Mouse (Mus musculus) spleen, postnatal 4 days (tissue): Measurements from ENCODE around the gene Lef1.

Experiments
- DNase-seq, 2 experiments: peaks; one replicate each; pipeline ENCODE4 v3.0.0; 2022; ENCODE audit warnings: low spot score in 2 of 2

Gene Lef1

DNA sequence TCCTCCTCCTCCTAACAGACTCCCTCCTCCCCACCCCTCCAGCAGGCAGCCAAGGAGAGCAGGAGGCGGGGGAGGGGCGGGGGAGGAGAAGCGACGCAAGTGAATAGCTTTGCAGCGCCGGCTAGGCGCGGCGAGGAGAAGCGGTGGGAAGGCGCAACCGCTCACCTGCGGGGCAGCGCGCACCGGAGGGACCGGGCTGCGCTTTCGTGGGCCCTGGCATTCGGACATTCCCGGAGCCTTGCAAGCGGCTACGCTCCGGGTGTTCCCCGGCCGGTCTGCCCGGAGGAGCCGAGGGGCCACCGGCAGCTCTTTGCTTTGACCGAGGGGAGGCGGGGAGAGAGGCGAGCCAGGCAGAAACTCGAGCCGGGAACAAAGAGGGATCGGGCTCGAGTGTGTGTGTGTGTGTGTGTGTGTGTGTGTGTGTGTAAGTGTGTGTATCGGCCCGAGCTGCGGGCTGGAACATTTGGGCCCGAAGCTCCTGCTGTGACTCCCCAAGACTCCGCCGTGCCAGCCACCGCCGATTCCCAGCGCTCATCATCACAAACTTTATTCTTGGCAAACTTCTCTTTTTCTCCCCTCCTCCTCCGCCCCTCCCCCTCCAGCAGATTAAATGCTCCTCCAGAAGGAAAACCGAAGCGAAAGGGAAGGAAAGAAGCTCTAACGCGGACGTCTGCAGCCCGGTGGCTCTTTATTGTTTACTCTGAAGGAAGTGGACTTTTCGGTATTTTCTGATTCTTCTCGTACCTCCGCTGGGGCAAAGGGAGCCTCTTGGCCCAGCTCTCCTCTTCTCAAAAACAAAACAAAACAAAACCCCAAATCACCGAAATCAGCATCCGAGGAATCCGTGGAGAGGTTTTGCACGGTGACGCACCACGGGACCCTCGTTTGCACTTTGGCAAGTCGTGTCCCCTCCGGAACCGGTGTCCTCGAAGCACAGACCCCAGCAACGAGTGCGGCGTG, at the start of gene Lef1:
TSS of gene Lef1 (plus strand) at position 281 of the 960 bp plus-strand sequence.
- DNase-seq = peak in 1 of 2 experiments; percentile 63

DNA sequence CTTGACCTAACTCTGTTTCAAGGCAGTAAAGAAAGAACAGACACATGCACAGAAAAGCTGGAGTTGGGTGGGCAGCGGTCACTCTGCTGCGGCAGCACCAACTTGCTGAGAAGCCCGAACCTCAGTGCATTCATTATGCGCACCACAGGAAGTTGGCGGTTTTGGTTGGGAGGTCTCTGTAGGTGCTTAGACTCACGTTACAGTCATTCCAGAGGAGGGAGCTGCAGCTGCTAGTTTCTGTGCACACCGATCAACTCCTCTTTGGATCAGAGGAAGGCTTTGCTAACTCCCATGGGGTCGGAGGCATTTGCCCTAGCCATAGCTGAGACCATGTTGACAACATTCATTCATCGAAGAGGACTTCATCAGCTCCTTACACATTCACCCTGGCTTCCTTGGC, 45.3 kb upstream of the Lef1 start:
- DNase-seq = peak in 1 of 2 experiments; percentile 39

DNA sequence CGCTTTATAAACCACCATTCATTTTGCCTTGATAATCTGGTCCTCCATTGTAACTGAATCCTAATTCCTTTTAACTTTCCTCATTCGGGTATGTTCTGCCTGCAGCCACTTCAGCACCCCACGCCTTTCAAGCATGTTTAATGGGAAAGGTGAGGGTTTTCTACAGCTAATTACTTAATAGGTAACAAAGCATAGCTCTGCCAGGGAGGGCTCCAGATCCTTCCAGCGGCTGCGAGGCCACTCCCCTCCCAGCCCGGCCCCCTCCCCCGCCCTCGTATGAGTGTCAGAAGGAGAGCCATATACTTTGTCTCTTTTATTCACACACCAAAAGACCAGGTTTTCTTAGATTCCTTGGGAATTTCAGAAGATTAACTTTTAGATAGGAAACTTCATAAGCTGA, 44.1 kb upstream of the Lef1 start:
- DNase-seq = no peak

DNA sequence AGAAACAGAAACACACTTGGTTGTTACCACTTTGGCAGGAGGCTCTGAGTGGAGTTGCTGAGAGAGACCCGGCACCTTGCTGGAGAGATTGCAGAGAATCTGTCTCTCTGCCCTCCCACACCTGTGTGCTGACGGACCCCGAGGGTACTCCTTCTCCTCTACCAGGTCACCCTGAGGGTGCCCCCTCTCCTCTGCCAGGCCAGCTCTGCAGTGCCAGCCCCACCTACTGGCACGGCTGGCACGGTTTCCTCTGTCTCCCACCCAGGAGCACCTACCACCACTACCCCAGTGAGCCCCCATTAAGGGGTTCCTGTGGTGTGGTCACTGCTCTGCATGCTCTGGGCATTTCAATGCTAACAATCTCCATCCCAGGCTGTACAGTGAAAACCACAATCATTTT, 42.3 kb upstream of the Lef1 start:
- no peak for DNase-seq

DNA sequence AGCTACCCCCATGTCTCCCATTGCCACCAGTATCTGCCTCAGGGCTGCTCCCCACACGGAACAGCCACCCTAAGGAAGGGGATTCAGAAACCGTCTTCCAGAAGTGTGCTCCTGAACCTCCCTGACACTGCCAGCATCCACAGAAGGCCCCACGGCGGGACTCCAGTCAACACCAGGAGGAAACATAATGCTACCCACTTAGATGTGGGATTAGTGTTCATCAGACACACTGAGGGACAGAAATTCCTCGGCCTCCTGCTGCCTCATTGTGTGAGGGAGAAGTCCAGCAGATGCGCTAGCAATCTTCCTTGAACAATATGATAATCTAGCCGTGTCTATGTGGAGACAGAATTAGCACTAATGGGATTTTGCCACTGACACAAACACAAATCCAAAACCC, 40.1 kb upstream of the Lef1 start:
- no peak for DNase-seq

DNA sequence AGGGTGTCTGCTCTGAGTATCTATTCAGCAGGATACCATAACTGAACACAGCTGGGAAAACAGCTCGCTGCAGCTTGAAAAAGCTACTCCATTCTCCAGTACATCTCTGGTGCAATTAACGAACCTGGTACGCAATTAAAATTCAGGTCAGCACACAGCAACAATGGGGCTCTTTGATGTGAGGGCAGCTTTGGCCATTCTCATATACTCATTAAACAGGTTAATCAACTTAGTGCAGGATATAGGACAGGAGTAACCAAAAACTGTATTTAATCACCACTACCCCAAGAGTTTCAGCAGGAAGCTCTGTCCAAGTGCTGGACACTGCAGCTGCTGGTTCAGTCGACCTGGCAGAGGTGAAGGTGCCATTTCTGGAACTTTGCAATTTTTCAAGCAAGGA, 37.6 kb upstream of the Lef1 start:
- DNase-seq = no peak

DNA sequence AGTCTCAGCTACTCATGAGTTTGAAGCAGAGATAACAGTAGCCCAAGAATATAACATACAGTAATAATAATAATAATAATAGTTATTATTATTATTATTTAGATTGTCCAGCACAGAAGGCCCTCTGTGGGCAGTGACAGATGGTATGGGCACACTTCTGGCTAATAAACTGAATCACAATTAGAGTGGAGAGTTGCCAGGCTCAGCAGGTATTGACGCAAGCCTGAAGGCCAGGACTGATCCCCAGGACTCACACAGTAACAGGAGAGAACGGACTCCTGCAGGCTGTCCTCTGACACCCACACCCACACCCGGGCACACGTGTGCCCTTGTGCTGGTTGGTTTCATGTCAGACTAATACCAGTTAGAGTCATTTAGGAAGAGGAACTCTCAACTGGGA, 36.3 kb upstream of the Lef1 start:
- DNase-seq = no peak

DNA sequence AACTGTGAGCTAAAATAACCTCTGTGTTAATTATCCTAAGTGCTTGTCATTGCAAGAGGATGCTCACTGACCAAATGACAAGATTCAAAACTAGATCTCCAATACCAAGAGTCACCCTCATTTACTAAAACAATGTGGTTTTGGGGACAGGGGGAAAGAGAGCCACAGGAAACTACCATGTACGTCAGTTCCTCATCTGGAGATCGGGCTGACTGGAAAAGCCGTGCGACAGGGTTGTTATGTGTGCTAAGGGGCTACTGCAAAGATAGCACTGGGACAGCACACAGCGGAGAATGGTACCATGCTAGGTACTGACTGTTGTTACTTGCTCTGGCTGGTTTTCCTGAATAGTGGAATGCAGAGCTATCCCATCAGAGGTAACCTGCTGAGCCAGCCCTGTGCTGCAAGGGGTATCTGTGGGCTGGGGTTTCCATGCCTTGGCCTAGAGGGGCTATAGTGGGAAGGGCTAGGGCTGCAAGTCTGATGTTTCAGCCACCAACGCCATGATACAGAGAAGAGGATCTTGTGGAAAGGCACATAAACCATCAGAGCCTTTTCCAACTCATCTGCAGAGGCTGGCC, 32.1 kb upstream of the Lef1 start:
- no peak for DNase-seq

DNA sequence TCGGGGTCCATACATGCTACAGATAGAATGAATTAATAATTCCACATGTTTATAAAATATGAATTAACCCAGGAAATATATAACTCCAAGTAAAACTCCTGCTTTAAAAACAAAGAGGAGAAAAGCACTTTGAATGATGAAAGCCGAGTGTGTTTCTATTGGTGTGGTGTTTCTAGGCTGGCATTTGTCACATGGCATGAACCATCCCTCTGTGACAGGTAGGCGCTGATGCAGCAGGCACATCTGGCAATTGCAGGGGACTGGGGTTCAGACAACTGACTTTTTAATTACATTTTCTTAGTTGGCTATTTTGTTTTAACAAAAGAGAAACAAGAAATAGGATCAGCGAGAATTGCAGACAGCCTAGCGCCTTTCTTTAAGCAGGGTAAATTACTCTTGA, 31.6 kb upstream of the Lef1 start:
- DNase-seq = no peak

DNA sequence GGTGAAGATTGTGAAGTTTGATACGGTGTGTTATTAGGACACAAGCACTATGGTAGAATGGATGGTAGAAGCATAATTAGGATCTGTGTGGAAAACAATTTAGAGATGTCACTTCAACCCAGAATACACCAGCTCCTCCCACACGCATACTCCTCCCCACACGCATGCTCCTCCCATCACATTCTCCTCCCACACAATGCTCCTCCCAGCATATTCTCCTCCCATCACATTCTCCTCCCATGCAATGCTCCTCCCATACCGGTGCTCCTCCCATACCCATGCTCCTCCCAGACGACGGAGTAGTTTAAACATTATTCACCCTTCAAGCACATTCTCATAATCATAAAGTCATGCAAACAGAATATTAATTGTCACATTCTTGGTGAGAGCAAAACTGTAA, 26.5 kb upstream of the Lef1 start:
- DNase-seq = no peak

DNA sequence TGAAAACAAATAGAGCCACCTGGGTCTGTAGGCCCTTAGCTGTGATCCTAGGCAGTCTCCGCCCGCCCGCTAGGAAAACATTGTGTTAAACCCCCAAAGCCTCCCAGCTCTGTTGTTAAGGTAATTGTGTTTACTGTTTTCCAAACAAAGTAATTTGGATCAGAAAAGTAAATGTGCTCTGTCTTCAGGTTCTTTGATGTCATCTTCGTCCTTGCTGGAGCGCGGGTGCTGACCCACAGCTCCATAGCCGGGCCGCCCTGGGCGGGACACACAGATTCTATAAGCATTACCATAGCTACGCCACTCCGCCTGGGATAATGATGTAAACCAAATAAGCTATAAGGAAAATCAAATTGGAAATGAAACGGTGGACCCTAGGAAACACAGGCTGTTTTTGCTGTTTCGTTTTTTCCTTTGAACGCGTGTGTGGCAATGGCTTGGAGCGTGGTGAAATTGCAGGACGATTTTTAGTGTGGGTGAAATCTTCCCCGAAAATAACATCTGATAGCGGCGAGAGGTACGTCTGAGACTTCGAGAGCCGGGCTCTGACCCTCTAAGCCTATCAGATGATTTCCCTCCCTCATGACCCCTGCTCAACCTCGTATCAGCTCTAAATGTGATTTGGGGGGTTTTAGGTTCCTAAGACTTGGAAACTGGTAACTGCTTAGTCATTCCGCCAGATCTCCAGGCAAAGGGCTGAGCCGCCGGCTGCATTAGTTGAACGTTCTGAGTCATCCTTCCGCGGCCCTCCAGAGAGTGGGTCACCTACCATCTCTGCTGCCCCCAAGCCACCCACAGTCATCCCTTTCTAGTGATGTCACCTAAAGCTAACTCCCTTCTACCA, 25.3 kb upstream of the Lef1 start:
- DNase-seq = no peak

DNA sequence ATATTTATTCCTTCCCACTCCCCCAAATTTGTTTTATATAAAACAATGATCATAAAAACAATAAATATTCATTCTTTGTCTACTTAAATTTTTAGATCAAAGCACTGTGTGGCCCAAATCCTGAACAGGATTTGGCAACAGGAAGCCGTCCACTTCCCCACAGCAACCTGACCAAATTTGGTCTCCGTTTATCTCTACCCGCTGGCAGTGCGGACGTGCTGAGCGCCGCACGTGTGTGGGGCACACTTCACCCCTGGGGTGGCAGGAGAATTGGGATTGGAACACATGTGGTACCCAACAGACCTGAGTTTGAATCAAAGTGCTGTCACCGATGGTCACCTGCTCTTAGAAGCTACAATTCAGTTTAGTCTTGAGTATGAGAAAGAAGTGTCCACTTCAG, 24.3 kb upstream of the Lef1 start:
- DNase-seq = no peak

DNA sequence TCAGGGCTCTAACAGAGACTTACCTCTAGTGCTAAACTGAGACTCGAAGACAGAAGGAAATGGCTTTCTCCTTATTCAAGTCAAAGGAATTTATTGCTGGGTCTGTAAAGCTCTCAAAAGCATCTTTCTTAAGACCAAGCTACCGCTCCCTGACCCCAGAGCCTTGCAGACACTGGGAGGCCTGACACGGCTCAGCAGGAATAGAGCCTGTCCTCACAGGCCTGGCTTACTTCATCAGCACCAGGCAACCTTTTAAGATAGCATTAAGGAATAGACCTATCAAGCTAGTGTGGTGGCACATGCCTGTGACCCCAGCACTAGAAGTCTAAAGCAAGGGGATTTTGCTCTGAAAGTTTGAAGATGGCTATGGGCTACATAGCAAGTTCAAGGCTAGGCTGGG, 20.6 kb upstream of the Lef1 start:
- no peak for DNase-seq

DNA sequence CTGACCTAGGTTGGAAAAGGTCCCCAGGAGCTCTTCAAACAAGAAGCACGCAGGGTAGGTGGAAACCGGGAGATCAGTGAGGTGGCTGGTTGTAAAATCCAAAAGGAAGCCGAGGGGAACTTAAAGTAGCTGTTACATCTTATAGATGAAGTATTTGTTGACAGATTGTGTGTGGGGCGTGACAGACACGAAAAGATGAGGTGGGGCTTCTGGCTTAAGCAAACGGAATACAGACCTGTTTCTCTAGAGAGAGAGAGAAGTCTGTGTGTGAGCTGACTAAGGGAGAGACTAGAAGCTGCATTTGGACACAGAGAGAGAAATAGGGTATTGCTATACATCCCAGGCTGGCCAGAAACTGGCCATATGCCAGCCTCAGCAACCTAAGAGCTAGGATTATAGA, 18.2 kb upstream of the Lef1 start:
- DNase-seq = no peak

DNA sequence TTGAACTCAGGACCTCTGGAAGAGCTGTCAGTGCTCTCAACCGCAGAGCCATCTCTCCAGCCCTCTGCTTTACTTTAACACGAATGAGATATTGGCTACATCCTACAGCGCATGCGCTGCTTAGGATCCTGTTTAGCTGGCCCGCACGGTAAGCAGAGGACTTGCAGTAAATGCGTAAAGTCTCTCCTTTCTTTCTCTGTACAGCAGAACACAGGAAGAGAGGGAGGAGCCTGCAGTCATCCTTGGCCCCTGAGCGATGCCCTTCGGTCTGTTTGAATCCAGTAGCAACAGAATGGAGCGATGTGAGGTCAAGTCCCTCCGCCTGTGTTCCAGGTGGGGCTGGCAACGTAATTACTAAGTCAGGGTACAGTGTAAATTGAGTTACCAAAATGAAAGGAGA, 16.5 kb upstream of the Lef1 start:
- no peak for DNase-seq

DNA sequence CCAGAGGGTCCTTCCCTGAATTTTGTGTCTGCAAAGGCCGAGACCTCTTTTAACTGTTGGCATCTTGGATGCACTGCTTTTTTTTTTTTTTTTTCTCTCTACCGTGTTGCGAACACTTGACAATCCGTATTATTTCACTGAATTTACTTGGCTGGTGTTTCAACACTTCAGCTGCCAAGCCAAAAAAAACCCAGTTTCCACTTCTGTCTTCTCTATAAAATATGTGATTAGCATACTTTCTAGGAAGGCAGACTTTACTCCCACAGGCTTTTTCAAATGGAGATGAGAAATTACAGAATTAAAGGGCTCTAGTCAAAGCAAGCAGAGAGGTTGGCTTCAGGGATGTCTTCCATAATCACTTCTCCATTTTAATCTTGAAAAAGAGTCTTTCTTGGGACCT, 14.2 kb upstream of the Lef1 start:
- no peak for DNase-seq

DNA sequence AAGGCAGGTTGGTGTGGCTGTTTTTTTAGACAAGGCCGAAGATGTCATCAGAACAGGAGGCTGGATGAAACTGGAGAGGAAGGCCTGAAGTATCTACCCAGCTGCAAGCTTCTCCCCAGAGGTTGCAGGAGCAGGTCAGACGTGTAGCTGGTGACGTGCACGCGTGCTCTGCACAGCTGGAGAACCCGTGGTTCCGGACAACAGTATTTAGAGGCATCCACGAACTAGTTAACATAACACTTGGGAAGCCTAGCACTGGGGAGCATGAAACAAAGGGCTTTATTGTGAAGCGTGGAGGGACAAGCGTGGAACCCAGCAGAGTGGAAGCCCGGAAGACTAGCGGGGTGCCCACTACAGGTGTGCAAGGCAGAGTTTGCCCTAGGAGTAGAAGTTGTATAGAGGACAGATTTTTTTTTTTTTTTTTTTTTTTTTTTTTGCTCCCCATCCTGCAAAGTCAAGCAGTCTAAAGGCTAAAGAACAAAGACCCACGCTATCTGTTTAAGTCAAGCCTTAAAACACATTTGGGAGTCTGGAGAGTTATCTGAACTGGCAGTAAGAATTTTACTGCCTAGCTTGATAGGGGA, 8.0 kb upstream of the Lef1 start:
- DNase-seq = no peak

DNA sequence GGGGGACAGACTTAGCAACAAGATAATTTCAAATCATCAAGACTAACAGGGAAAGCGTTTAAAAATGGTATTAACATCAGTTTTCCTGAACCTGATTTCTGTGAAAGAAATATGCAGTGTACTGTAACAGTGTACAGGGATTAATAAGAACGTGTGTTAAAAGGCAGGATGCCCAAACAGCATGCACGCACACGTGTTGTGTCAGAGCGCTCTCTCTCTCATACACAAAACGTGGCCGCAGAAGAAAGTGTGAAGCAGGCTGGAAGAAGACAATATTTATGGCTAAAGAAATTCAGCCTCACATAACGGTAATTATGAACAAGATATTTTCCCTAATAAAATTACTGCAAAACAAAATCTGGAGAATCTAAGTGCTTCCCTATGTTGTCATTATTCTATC, 4.9 kb upstream of the Lef1 start:
- no peak for DNase-seq

DNA sequence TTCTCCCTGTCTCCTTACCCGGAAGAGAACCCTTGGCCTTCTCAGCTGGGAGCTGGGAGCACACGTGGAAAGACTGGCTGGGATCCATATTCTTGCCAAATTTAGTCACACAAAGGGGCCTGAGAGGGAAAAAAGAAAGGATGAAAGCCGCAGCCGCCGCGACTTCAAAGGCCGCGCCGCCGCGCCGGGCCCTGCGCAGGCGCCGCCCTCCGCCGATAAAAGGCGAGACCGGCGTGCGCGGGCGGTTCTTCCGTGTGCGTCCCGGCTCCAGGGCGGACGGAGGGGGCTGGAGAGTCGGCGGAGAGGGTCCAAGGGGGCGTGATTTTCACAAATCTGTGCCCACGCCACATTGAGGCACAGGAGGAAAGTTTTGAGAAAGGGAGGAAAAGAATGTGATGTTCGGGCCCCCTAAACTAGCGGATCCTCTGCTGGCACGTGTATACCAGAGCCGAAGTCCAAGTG, 4.3 kb upstream of the Lef1 start:
- no peak for DNase-seq

DNA sequence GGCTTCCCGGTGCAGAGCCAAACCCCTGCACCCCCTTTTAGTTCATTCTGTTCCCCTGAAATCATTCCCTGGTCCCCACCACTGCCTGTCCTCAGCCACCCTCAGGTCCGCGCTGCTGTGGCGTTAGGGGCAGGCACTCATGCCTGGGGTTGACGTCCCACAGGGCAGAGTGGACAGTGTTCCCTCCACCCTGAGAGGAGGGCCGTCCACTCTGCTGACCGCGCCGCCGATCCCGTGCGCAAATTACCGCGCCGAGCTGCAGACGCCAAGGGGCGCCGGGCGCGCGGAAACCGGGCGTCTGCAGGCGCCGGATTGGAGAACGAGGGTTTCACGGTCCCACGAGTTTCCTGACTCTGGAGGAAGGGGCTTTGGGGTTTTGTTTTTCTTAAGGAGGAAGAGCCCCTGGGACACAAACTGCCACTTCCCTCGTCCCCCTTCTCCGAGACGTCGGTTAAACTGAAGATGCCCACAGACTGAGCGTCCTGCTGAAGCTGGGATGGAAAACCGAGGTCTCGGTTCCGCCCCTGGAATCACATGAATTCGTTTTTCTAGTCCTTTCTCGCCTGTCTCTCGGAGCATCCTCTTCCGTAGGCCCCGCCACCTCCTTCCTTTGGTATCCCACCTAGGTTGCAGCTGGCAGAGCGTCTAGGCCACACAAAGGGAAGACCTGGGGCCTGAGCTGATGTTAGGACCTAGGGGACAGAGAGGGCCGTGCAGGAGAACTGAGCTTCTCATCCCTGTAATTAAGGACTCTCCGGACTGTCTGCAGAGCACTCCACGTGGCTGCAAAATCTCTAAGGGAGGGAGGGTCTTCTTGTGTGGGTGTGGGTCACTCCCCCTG, 3.6 kb upstream of the Lef1 start:
- no peak for DNase-seq
